Mouse (Mus musculus) Muller cell, postnatal 12 days (primary cell): ENCODE results near the gene Stx16.

ENCODE experiments used
- DNase-seq: peaks from one replicate; pipeline ENCODE4 v3.0.0-alpha.2; 2015; ENCODE audit errors: inconsistent ontology term

Gene Stx16

GRCm38 (mm10) chr2:174076433-174076824 lies 321 bp downstream of the Stx16 start:
- DNase-seq = no peak

GRCm38 (mm10) chr2:174077004-174077695 lies 1.0 kb downstream of the Stx16 start:
- DNase-seq = peak; percentile 14

GRCm38 (mm10) chr2:174077776-174078338 lies 1.7 kb downstream of the Stx16 start:
- no peak for DNase-seq

GRCm38 (mm10) chr2:174081833-174082232 lies 5.7 kb downstream of the Stx16 start:
- no peak for DNase-seq

GRCm38 (mm10) chr2:174082380-174082918 lies 6.3 kb downstream of the Stx16 start:
- DNase-seq = no peak

- no peak for DNase-seq
These were observed 19.0 kb downstream of the Stx16 start for GRCm38 (mm10) chr2:174095086-174095485.

GRCm38 (mm10) chr2:174102399-174102798 lies 26.3 kb downstream of the Stx16 start:
- no peak for DNase-seq

- no peak for DNase-seq
These were observed 27.4 kb downstream of the Stx16 start for GRCm38 (mm10) chr2:174103527-174103926.

GRCm38 (mm10) chr2:174107375-174107774 lies 31.3 kb downstream of the Stx16 start:
- no peak for DNase-seq

GRCm38 (mm10) chr2:174109991-174110782 lies 34.1 kb downstream of the Stx16 start, which contains the start of gene Npepl1:
Gene Npepl1, plus strand, starts transcription at chr2:174110349.
- DNase-seq = peak; percentile 73

GRCm38 (mm10) chr2:174110783-174111549 lies 34.9 kb downstream of the Stx16 start:
- DNase-seq = no peak

- no peak for DNase-seq
These were observed 36.8 kb downstream of the Stx16 start for GRCm38 (mm10) chr2:174112931-174113330.

GRCm38 (mm10) chr2:174114148-174114864 lies 38.2 kb downstream of the Stx16 start:
- no peak for DNase-seq

GRCm38 (mm10) chr2:174116929-174117328 lies 40.8 kb downstream of the Stx16 start:
- DNase-seq = peak; percentile 19

GRCm38 (mm10) chr2:174118141-174118540 lies 42.0 kb downstream of the Stx16 start:
- DNase-seq = no peak

- DNase-seq = no peak
These were observed 43.2 kb downstream of the Stx16 start for GRCm38 (mm10) chr2:174119259-174119658.

GRCm38 (mm10) chr2:174120631-174121030 lies 44.5 kb downstream of the Stx16 start:
- no peak for DNase-seq

- no peak for DNase-seq
These were observed 45.4 kb downstream of the Stx16 start for GRCm38 (mm10) chr2:174121411-174121947.

- no peak for DNase-seq
These were observed 46.2 kb downstream of the Stx16 start for GRCm38 (mm10) chr2:174122331-174122730.

GRCm38 (mm10) chr2:174123731-174124130 lies 47.6 kb downstream of the Stx16 start:
- DNase-seq = no peak
